Mouse (Mus musculus): ENCODE data around the gene H2-Q10. TPM values are rescaled to one million over a fixed set of nuclear protein-coding genes. Genes with fewer than 3 reads are reported as not detected.
"Not testable (repeated sequence)": the region's sequence is repeated elsewhere in the genome, so short reads cannot be mapped to it uniquely, and the experiment has no call there.

H2-Q10 gene
- polyA plus RNA-seq, 1 experiment from 2014 or later, result 4.7 TPM

DNA sequence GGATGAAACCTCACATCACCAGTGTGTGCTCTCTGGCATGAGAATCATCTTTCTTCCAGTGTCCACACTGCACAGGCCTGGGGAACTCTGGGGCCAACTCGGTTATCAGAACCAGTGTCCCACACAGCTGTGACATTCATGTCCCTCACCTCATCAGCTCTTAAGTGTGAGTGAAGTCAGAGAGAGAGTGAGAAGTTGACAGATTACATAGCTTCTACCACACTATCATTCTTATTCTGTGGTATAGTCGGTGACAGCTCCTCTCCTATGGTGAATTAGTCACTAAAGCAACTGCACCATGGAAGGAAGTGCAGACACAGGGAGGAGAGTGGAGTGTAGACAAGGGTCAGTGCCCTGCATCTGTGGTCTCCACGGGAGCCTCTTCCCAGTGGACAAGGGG, 953 bp upstream of the H2-Q10 start:
- not testable (repeated sequence) for H3K4me3 ChIP-seq (replicated peaks); H3K9me3 ChIP-seq (replicated peaks); H3K27ac ChIP-seq; ATAC-seq (replicated peaks; ENCODE audit: low FRiP score); H3K4me2 ChIP-seq; H3K9ac ChIP-seq; H3K36me3 ChIP-seq
- Histone ChIP-seq H3K27me3 (peaks cover 28% of the 10 kb centered on the region), H3K4me1 (peaks cover 14% of the 10 kb centered on the region)
- 54% methylated on average over 3 of the region's 3 CpGs for WGBS

GRCm38 (mm10) chr17:35484066-35484465, 14.2 kb downstream of the H2-Q10 start:
- Histone ChIP-seq H3K36me3 (no peaks in the 10 kb centered on the region), H3K27me3 (no peaks in the 10 kb centered on the region), H3K4me2 (no peak overlapping the region), H3K9ac (no peak overlapping the region), H3K4me1 (no peaks in the 10 kb centered on the region), H3K4me3 (replicated peaks) (no peak overlapping the region), H3K9me3 (replicated peaks) (no peaks in the 10 kb centered on the region), H3K27ac (no peak overlapping the region)
- no peak for ATAC-seq (replicated peaks; ENCODE audit: low FRiP score)
- WGBS, result under 1% methylated on average over 9 of the region's 9 CpGs

DNA sequence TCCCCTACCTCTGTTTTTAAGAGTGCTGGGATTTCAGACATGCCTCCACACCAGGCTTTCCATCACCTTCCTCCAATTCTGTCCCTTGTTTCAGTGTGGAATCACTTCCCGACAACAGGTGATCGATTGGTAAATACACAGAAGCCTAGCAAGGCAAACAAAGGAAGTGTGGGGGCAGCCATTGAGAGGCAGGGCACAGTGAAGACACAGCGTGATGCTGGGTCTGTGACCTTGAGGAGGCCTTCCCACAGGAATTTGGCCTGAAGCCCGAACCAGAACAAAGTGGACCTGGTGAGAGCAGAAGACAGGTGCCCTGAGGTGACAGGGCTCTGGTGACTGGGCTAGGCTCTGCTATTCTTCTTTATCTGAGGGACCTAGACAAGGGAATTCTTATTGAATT, 15.8 kb downstream of the H2-Q10 start:
- no peak overlapping the region for H3K9ac ChIP-seq
- no peaks in the 10 kb centered on the region for H3K36me3 ChIP-seq
- H3K4me1 ChIP-seq, result no peaks in the 10 kb centered on the region
- H3K4me2 ChIP-seq, result no peak overlapping the region
- no peak overlapping the region for H3K27ac ChIP-seq
- 31% methylated on average over 4 of the region's 4 CpGs for WGBS
- H3K9me3 ChIP-seq (replicated peaks), result no peaks in the 10 kb centered on the region
- no peak for ATAC-seq (replicated peaks; ENCODE audit: low FRiP score)
- H3K4me3 ChIP-seq (replicated peaks), result no peak overlapping the region
- H3K27me3 ChIP-seq, result no peaks in the 10 kb centered on the region

DNA sequence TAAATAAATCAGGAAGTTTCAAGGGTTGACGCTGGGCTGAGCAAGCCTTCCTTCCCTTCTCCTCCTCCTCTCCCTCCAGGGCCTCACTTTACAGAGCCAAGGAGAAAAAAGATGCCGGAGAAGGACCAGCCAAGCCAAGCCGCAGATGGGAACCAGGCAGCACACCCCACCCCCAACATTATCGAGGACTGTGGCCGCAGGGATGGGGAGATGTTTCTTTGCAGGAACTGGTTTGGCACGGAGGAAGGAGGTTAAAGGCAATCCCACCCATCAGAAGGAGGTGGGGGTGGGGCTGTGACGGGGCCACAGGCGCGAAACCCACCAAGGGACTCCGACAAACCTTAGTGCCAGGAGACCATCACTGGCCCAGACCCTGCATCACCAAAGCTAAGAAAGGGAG, 16.8 kb downstream of the H2-Q10 start:
- no peak overlapping the region for H3K4me2 ChIP-seq
- H3K4me1 ChIP-seq, result no peaks in the 10 kb centered on the region
- H3K4me3 ChIP-seq (replicated peaks), result no peak overlapping the region
- no peaks in the 10 kb centered on the region for H3K27me3 ChIP-seq
- WGBS, result 64% methylated on average over 10 of the region's 10 CpGs
- H3K27ac ChIP-seq, result no peak overlapping the region
- no peak overlapping the region for H3K9ac ChIP-seq
- H3K36me3 ChIP-seq, result no peaks in the 10 kb centered on the region
- H3K9me3 ChIP-seq (replicated peaks), result no peaks in the 10 kb centered on the region
- no peak for ATAC-seq (replicated peaks; ENCODE audit: low FRiP score)

GRCm38 (mm10) chr17:35488041-35488440, 18.2 kb downstream of the H2-Q10 start:
- no peak overlapping the region for H3K9ac ChIP-seq
- no peak overlapping the region for H3K4me2 ChIP-seq
- H3K36me3 ChIP-seq, result no peaks in the 10 kb centered on the region
- no peak overlapping the region for H3K4me3 ChIP-seq (replicated peaks)
- H3K27me3 ChIP-seq, result no peaks in the 10 kb centered on the region
- H3K27ac ChIP-seq, result no peak overlapping the region
- WGBS, result 90% methylated on average over 2 of the region's 2 CpGs
- no peaks in the 10 kb centered on the region for H3K4me1 ChIP-seq
- ATAC-seq (replicated peaks; ENCODE audit: low FRiP score), result no peak
- no peaks in the 10 kb centered on the region for H3K9me3 ChIP-seq (replicated peaks)

- H3K4me1 ChIP-seq, result no peaks in the 10 kb centered on the region
- ATAC-seq (replicated peaks; ENCODE audit: low FRiP score), result no peak
- no peaks in the 10 kb centered on the region for H3K36me3 ChIP-seq
- WGBS, result 61% methylated on average over 5 of the region's 5 CpGs
- H3K4me2 ChIP-seq, result no peak overlapping the region
- no peak overlapping the region for H3K27ac ChIP-seq
- H3K27me3 ChIP-seq, result no peaks in the 10 kb centered on the region
- H3K9me3 ChIP-seq (replicated peaks), result no peaks in the 10 kb centered on the region
- no peak overlapping the region for H3K4me3 ChIP-seq (replicated peaks)
- no peak overlapping the region for H3K9ac ChIP-seq
These were observed 20.4 kb downstream of the H2-Q10 start for GRCm38 (mm10) chr17:35490320-35490719.

GRCm38 (mm10) chr17:35497124-35497523, 27.2 kb downstream of the H2-Q10 start:
- Histone ChIP-seq H3K4me1 (no peaks in the 10 kb centered on the region), H3K4me2 (no peak overlapping the region), H3K27ac (no peak overlapping the region), H3K27me3 (no peaks in the 10 kb centered on the region), H3K9ac (no peak overlapping the region), H3K9me3 (replicated peaks) (no peaks in the 10 kb centered on the region), H3K4me3 (replicated peaks) (no peak overlapping the region), H3K36me3 (no peaks in the 10 kb centered on the region)
- ATAC-seq (replicated peaks; ENCODE audit: low FRiP score), result no peak
- WGBS, result 95% methylated on average over 7 of the region's 7 CpGs

DNA sequence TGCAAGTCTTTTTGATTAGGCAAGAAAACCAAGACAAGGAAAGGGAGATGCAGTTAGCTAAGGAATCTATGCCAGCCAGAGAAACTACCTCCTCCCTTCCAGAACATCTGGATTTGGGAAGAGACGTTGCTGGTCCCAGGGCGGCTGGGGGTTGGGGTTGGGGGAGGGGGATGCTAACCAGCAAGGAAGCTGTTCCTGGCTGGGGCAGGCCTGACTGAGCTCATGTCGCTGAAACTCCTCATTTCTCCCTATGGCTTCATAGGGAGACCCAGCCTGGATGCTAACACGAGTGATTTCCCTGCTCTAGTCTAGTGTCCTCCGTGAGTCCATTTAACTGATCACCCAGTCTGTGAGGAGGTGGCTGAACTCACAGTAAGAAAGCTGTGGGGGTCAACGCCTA, 32.3 kb downstream of the H2-Q10 start:
- no peak for ATAC-seq (replicated peaks; ENCODE audit: low FRiP score)
- Histone ChIP-seq H3K9me3 (replicated peaks) (no peaks in the 10 kb centered on the region), H3K4me2 (no peak overlapping the region), H3K4me3 (replicated peaks) (no peak overlapping the region), H3K27me3 (peaks cover 26% of the 10 kb centered on the region), H3K9ac (no peak overlapping the region), H3K4me1 (0 out of 2 replicates have a peak, but pooled peaks cover 3% of the 10 kb centered on the region), H3K36me3 (no peaks in the 10 kb centered on the region), H3K27ac (no peak overlapping the region)
- WGBS, result 9% methylated on average over 6 of the region's 6 CpGs

- H3K27ac ChIP-seq, result no peak overlapping the region
- peaks cover 31% of the 10 kb centered on the region for H3K27me3 ChIP-seq
- 0 out of 2 replicates have a peak, but pooled peaks cover 3% of the 10 kb centered on the region for H3K4me1 ChIP-seq
- no peak overlapping the region for H3K9ac ChIP-seq
- no peak overlapping the region for H3K4me2 ChIP-seq
- ATAC-seq (replicated peaks; ENCODE audit: low FRiP score), result no peak
- H3K4me3 ChIP-seq (replicated peaks), result no peak overlapping the region
- 65% methylated on average over 5 of the region's 5 CpGs for WGBS
- H3K36me3 ChIP-seq, result no peaks in the 10 kb centered on the region
- H3K9me3 ChIP-seq (replicated peaks), result no peaks in the 10 kb centered on the region
These were observed 32.9 kb downstream of the H2-Q10 start for GRCm38 (mm10) chr17:35502762-35503161.

DNA sequence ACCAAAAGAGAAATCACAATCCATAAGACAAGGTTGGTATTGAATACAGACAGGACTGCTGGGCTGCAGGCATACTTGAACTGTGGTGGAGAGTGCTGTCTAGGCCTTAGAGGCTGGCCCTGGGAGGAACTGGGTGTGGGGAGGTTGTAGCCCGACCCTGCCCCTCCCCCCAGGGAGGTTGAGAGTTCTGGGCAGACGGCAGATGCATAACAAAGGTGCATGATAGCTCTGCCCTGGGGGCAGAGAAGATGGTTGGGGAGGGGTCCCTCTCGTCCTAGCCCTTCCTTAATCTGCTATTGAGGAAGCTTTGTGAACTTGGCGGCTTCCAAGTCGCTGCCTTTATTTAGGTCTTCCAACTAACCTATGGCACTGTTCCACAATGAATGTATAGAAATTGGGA, 34.0 kb downstream of the H2-Q10 start:
- Histone ChIP-seq H3K4me2 (no peak overlapping the region), H3K27me3 (peaks cover 35% of the 10 kb centered on the region), H3K4me3 (replicated peaks) (no peak overlapping the region), H3K36me3 (no peaks in the 10 kb centered on the region), H3K9me3 (replicated peaks) (no peaks in the 10 kb centered on the region), H3K4me1 (0 out of 2 replicates have a peak, but pooled peaks cover 3% of the 10 kb centered on the region), H3K27ac (no peak overlapping the region), H3K9ac (no peak overlapping the region)
- 38% methylated on average over 5 of the region's 5 CpGs for WGBS
- ATAC-seq (replicated peaks; ENCODE audit: low FRiP score), result no peak

GRCm38 (mm10) chr17:35504628-35505481, 35.0 kb downstream of the H2-Q10 start:
- Histone ChIP-seq H3K36me3 (no peaks in the 10 kb centered on the region), H3K4me2 (no peak overlapping the region), H3K9me3 (replicated peaks) (no peaks in the 10 kb centered on the region), H3K4me1 (0 out of 2 replicates have a peak, but pooled peaks cover 3% of the 10 kb centered on the region), H3K4me3 (replicated peaks) (no peak overlapping the region), H3K9ac (no peak overlapping the region), H3K27me3 (peaks cover 38% of the 10 kb centered on the region), H3K27ac (no peak overlapping the region)
- 28% methylated on average over 8 of the region's 8 CpGs for WGBS
- ATAC-seq (replicated peaks; ENCODE audit: low FRiP score), result no peak

DNA sequence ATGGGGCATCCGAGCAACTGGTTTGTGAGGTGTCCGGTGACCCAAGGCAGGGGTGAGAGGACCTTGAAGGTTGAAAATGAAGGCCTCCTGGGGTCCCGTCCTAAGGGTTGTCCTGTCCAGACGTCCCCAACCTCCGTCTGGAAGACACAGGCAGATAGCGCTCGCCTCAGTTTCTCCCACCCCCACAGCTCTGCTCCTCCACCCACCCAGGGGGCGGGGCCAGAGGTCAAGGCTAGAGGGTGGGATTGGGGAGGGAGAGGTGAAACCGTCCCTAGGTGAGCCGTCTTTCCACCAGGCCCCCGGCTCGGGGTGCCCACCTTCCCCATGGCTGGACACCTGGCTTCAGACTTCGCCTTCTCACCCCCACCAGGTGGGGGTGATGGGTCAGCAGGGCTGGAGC, 35.9 kb downstream of the H2-Q10 start, which contains the start of gene Pou5f1:
Pou5f1 (plus strand) TSS at position 243 of the 400 bp plus-strand sequence.
- Histone ChIP-seq H3K36me3 (no peaks in the 10 kb centered on the region), H3K9ac (no peak within 1 kb of the TSS), H3K27me3 (peaks cover 38% of the 10 kb centered on the region), H3K9me3 (replicated peaks) (no peaks in the 10 kb centered on the region), H3K4me3 (replicated peaks) (no peak within 1 kb of the TSS), H3K4me1 (0 out of 2 replicates have a peak, but pooled peaks cover 3% of the 10 kb centered on the region), H3K4me2 (no peak within 1 kb of the TSS), H3K27ac (no peak within 1 kb of the TSS)
- WGBS, result 43% methylated on average over 13 of the region's 13 CpGs
- ATAC-seq (replicated peaks; ENCODE audit: low FRiP score), result no peak
